Mouse (Mus musculus) testis, adult 2 months (tissue): ENCODE measurements at regions not wholly inside any gene's neighbourhood (a gene's known extent, or its start where the extent isn't known, plus 50 kb on each side); places are given as distances from the start of the nearest gene placed in this dataset.

Experiments
- CTCF ChIP-seq: fragments of 200-500 bp; IDR thresholded peaks from 2 replicates; pipeline ENCODE4 v1.5.1; 2012; ENCODE audit warnings: low read depth, mild to moderate bottlenecking, inconsistent platforms, low read length, moderate library complexity; ENCODE audit not compliant: control insufficient read depth, insufficient read depth, insufficient replicate concordance
- POLR2A ChIP-seq: fragments of 200-500 bp; IDR thresholded peaks from 2 replicates; pipeline ENCODE4 v1.6.1; 2012; ENCODE audit warnings: low read depth, mild to moderate bottlenecking, inconsistent platforms, low read length, moderate library complexity; ENCODE audit not compliant: control insufficient read depth

GRCm38 (mm10) chr14:60486278-60486935, 113.3 kb downstream of the Amer2 start:
- TF ChIP-seq CTCF (no peak), POLR2A (no peak)
